Mouse (Mus musculus) bone marrow, adult 2 months (tissue): ENCODE measurements around the gene Wasf2.

Source experiments
- CTCF ChIP-seq: fragments of 200-500 bp; IDR thresholded peaks from 2 replicates; pipeline ENCODE4 v1.5.1; 2011; ENCODE audit warnings: low read length, control low read depth; ENCODE audit not compliant: control insufficient read depth, insufficient read depth
- POLR2A ChIP-seq: fragments of 200-500 bp; IDR thresholded peaks from 2 replicates; pipeline ENCODE4 v1.6.1; 2011; ENCODE audit warnings: low read depth, mild to moderate bottlenecking, control low read depth, low read length, borderline replicate concordance; ENCODE audit not compliant: control insufficient read depth

- TF ChIP-seq CTCF (no peak), POLR2A (no peak)
Observed at GRCm38 (mm10) chr4:133155726-133156125, 25.4 kb downstream of the Wasf2 start.
